Mouse (Mus musculus): ENCODE data around the gene Svip. TPM values are rescaled to one million over a fixed set of nuclear protein-coding genes. Genes with fewer than 3 reads are reported as not detected.

Gene Svip
- total and polyA plus RNA-seq, 3 experiments: 2.9 to 5.6 TPM; not detected in 1

GRCm38 (mm10) chr7:51955424-51956041, 50.3 kb downstream of the Svip start:
- no peak overlapping the region for H3K4me3 ChIP-seq (ENCODE audit: control insufficient read depth in 1 of 2, insufficient read depth in 1 of 2, low read depth in 2 of 2, low read length in 2 of 2)
- no peak overlapping the region for H3K9ac ChIP-seq (ENCODE audit: control insufficient read depth, low read depth, low read length, poor library complexity, severe bottlenecking)
- TF ChIP-seq TCF12 (IDR thresholded peaks at IDR 0.05; ENCODE audit: low read depth, low read length): no peak
- TF ChIP-seq BHLHE40 (IDR thresholded peaks at IDR 0.05; ENCODE audit: borderline replicate concordance, low read depth, low read length): no peak
- H3K27me3 ChIP-seq (ENCODE audit: control insufficient read depth in 1 of 2, insufficient read depth in 2 of 2, low read length in 2 of 2): no peaks in the 10 kb centered on the region
- no peaks in the 10 kb centered on the region; a peak in 1 of 4 replicates for H3K36me3 ChIP-seq (ENCODE audit: control insufficient read depth in 1 of 2, insufficient read depth in 2 of 2, low read length in 2 of 2)
- no peak overlapping the region for H3K27ac ChIP-seq (ENCODE audit: control insufficient read depth, low read depth, low read length)
- no peaks in the 10 kb centered on the region for H3K79me2 ChIP-seq (ENCODE audit: control insufficient read depth, insufficient read depth, low read length, poor library complexity)
- H3K9me3 ChIP-seq (replicated peaks; ENCODE audit: insufficient read depth, low read length): no peaks in the 10 kb centered on the region
- DNase-seq (ENCODE audit: low read depth, low spot score): no peak
- no peaks in the 10 kb centered on the region for H3K4me1 ChIP-seq (ENCODE audit: control insufficient read depth in 1 of 2, insufficient read depth in 2 of 2, low read length in 2 of 2)

Other genes starting within 250 kb of the Svip start
- gene Gas2, start 144.0 kb downstream of the Svip start, total RNA-seq (2012; rRNA removed): 10.8 and 14.4 TPM in 2 replicates
- gene Gas2, start 144.0 kb downstream of the Svip start, polyA plus RNA-seq (2012; ENCODE audit: insufficient read depth in 1 of 2, insufficient read length in 2 of 2, low read depth in 1 of 2, low replicate concordance in 2 of 2, missing spikeins in 1 of 2): 10 to 100 TPM in 1 of 2 experiments, not detected in 1; 21.2 TPM
- gene Fancf, start 143.8 kb downstream of the Svip start, total RNA-seq (2012; rRNA removed): 11.0 and 12.0 TPM in 2 replicates
- gene Fancf, start 143.8 kb downstream of the Svip start, polyA plus RNA-seq (2012; ENCODE audit: insufficient read depth in 1 of 2, insufficient read length in 2 of 2, low read depth in 1 of 2, low replicate concordance in 2 of 2, missing spikeins in 1 of 2): 10 to 100 TPM in 1 of 2 experiments, not detected in 1; 12.9 TPM
- gene 1700015G11Rik, start 9.7 kb upstream of the Svip start, total RNA-seq (2012; rRNA removed): not detected in 2 replicates
- gene 1700015G11Rik, start 9.7 kb upstream of the Svip start, polyA plus RNA-seq (2012; ENCODE audit: insufficient read depth in 1 of 2, insufficient read length in 2 of 2, low read depth in 1 of 2, low replicate concordance in 2 of 2, missing spikeins in 1 of 2): not detected

Measured in MEL (cell line).